Mouse (Mus musculus): Measurements from ENCODE around the gene Nutf2. TPM values are rescaled to one million over a fixed set of nuclear protein-coding genes. Genes with fewer than 3 reads are reported as not detected.

The Nutf2 gene
- polyA plus RNA-seq, 1 experiment, result 141 TPM

- TF ChIP-seq CEBPB (IDR thresholded peaks at IDR 0.05; ENCODE audit: insufficient read depth, poor library complexity, severe bottlenecking), result no peak
- no peak for TF ChIP-seq SRF (IDR thresholded peaks at IDR 0.05; ENCODE audit: control insufficient read depth, insufficient read length, low read depth)
- Histone ChIP-seq H3K36me3 (ENCODE audit: control insufficient read depth, insufficient read depth) (no peaks in the 10 kb centered on the region), H3K4me3 (no peak overlapping the region), H3K27me3 (ENCODE audit: control insufficient read depth, insufficient read depth, insufficient read length) (no peaks in the 10 kb centered on the region), H3ac (ENCODE audit: control insufficient read depth, insufficient read length) (no peak overlapping the region), H3K4me2 (ENCODE audit: low read depth) (no peak overlapping the region), H3K79me2 (ENCODE audit: control insufficient read depth, insufficient read depth) (peaks cover 63% of the 10 kb centered on the region)
Observed at GRCm38 (mm10) chr8:105813241-105813640, 47.1 kb upstream of the Nutf2 start.

DNA sequence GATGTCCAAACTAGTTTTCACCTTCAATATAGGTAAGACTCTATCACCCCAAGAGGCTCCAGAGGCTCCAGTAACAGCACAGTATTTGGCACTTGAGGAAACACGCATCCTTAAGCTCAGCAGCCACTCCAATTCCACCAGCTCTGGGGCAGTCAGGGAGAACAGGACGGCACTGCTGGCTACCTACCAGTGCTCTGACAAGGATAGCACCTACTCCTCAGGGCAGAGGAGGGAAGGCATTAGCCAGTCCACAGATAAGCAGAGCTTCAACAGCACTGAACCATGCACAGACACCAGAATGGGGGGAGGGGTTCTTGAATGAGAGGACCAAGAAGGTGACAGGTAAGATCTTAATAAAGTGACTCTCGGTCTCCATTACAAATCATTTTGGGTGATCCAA is 40.7 kb upstream of the Nutf2 start:
- peaks cover 85% of the 10 kb centered on the region for H3K79me2 ChIP-seq (ENCODE audit: control insufficient read depth, insufficient read depth)
- peaks cover 16% of the 10 kb centered on the region for H3K36me3 ChIP-seq (ENCODE audit: control insufficient read depth, insufficient read depth)
- H3ac ChIP-seq (ENCODE audit: control insufficient read depth, insufficient read length), result no peak overlapping the region
- TF ChIP-seq MYOD1 (IDR thresholded peaks at IDR 0.05; ENCODE audit: control insufficient read depth in 1 of 3, insufficient read length in 2 of 3, low read depth in 2 of 3) (no peak), CEBPB (IDR thresholded peaks at IDR 0.05; ENCODE audit: insufficient read depth, poor library complexity, severe bottlenecking) (no peak), E2F4 (IDR thresholded peaks at IDR 0.05; ENCODE audit: insufficient read depth) (no peak), REST (IDR thresholded peaks at IDR 0.05; ENCODE audit: insufficient read depth, insufficient read length) (no peak), USF1 (IDR thresholded peaks at IDR 0.05; ENCODE audit: low read depth) (no peak), SRF (IDR thresholded peaks at IDR 0.05; ENCODE audit: control insufficient read depth, insufficient read length, low read depth) (no peak), TCF12 (IDR thresholded peaks at IDR 0.05; ENCODE audit: insufficient read depth, poor library complexity, severe bottlenecking) (no peak), MAX (IDR thresholded peaks at IDR 0.05; ENCODE audit: low read depth) (no peak), POLR2AphosphoS2 (IDR thresholded peaks at IDR 0.05; ENCODE audit: insufficient read length, low read depth) (no peak), MYOG (IDR thresholded peaks at IDR 0.05; ENCODE audit: control insufficient read depth in 1 of 3, insufficient read depth in 1 of 3, insufficient read length in 2 of 3, low read depth in 2 of 3) (no peak), TCF3 (IDR thresholded peaks at IDR 0.05; ENCODE audit: insufficient read length, low read depth) (no peak), POLR2A (IDR thresholded peaks at IDR 0.05; ENCODE audit: insufficient read length, low read depth) (no peak)
- H3K4me3 ChIP-seq, result no peak overlapping the region
- H3K27me3 ChIP-seq (ENCODE audit: control insufficient read depth, insufficient read depth, insufficient read length), result no peaks in the 10 kb centered on the region
- no peak overlapping the region for H3K4me2 ChIP-seq (ENCODE audit: low read depth)

- H3K4me2 ChIP-seq (ENCODE audit: low read depth), result no peak overlapping the region
- H3K79me2 ChIP-seq (ENCODE audit: control insufficient read depth, insufficient read depth), result peaks cover 88% of the 10 kb centered on the region
- TF ChIP-seq MYOD1 (IDR thresholded peaks at IDR 0.05; ENCODE audit: control insufficient read depth in 1 of 3, insufficient read length in 2 of 3, low read depth in 2 of 3) (peak in 1 of 3 experiments; percentile 54), TCF3 (IDR thresholded peaks at IDR 0.05; ENCODE audit: insufficient read length, low read depth) (no peak), MYOG (IDR thresholded peaks at IDR 0.05; ENCODE audit: control insufficient read depth in 1 of 3, insufficient read depth in 1 of 3, insufficient read length in 2 of 3, low read depth in 2 of 3) (peak in 1 of 3 experiments; percentile 60), USF1 (IDR thresholded peaks at IDR 0.05; ENCODE audit: low read depth) (peak; percentile 7)
- H3ac ChIP-seq (ENCODE audit: control insufficient read depth, insufficient read length), result no peak overlapping the region
- no peaks in the 10 kb centered on the region for H3K27me3 ChIP-seq (ENCODE audit: control insufficient read depth, insufficient read depth, insufficient read length)
- no peak overlapping the region for H3K4me3 ChIP-seq
- peaks cover 21% of the 10 kb centered on the region for H3K36me3 ChIP-seq (ENCODE audit: control insufficient read depth, insufficient read depth)
Observed at GRCm38 (mm10) chr8:105820925-105821324, 39.5 kb upstream of the Nutf2 start.

- Histone ChIP-seq H3K36me3 (ENCODE audit: control insufficient read depth, insufficient read depth) (peaks cover 18% of the 10 kb centered on the region), H3K27me3 (ENCODE audit: control insufficient read depth, insufficient read depth, insufficient read length) (peaks cover 2% of the 10 kb centered on the region), H3K79me2 (ENCODE audit: control insufficient read depth, insufficient read depth) (peaks cover 58% of the 10 kb centered on the region), H3ac (ENCODE audit: control insufficient read depth, insufficient read length) (no peak overlapping the region), H3K4me2 (ENCODE audit: low read depth) (peak overlapping the region; percentile 89), H3K4me3 (peak overlapping the region; percentile 77)
- TF ChIP-seq MYOG (IDR thresholded peaks at IDR 0.05; ENCODE audit: control insufficient read depth in 1 of 3, insufficient read depth in 1 of 3, insufficient read length in 2 of 3, low read depth in 2 of 3) (no peak), CEBPB (IDR thresholded peaks at IDR 0.05; ENCODE audit: insufficient read depth, poor library complexity, severe bottlenecking) (no peak), E2F4 (IDR thresholded peaks at IDR 0.05; ENCODE audit: insufficient read depth) (no peak), SRF (IDR thresholded peaks at IDR 0.05; ENCODE audit: control insufficient read depth, insufficient read length, low read depth) (no peak), TCF12 (IDR thresholded peaks at IDR 0.05; ENCODE audit: insufficient read depth, poor library complexity, severe bottlenecking) (no peak), TCF3 (IDR thresholded peaks at IDR 0.05; ENCODE audit: insufficient read length, low read depth) (no peak), REST (IDR thresholded peaks at IDR 0.05; ENCODE audit: insufficient read depth, insufficient read length) (no peak), POLR2A (IDR thresholded peaks at IDR 0.05; ENCODE audit: insufficient read length, low read depth) (no peak), POLR2AphosphoS2 (IDR thresholded peaks at IDR 0.05; ENCODE audit: insufficient read length, low read depth) (no peak), MAX (IDR thresholded peaks at IDR 0.05; ENCODE audit: low read depth) (no peak), USF1 (IDR thresholded peaks at IDR 0.05; ENCODE audit: low read depth) (no peak), MYOD1 (IDR thresholded peaks at IDR 0.05; ENCODE audit: control insufficient read depth in 1 of 3, insufficient read length in 2 of 3, low read depth in 2 of 3) (no peak)
Observed at GRCm38 (mm10) chr8:105825506-105825905, 34.9 kb upstream of the Nutf2 start.

- peaks cover 10% of the 10 kb centered on the region for H3K27me3 ChIP-seq (ENCODE audit: control insufficient read depth, insufficient read depth, insufficient read length)
Observed at GRCm38 (mm10) chr8:105826379-105826778, 34.0 kb upstream of the Nutf2 start.

More at GRCm38 (mm10) chr8:105826379-105826778, 34.0 kb upstream of the Nutf2 start:
- peak overlapping the region; percentile 60 for H3ac ChIP-seq (ENCODE audit: control insufficient read depth, insufficient read length)
- peaks cover 18% of the 10 kb centered on the region for H3K36me3 ChIP-seq (ENCODE audit: control insufficient read depth, insufficient read depth)
- peaks cover 51% of the 10 kb centered on the region for H3K79me2 ChIP-seq (ENCODE audit: control insufficient read depth, insufficient read depth)
- TF ChIP-seq TCF12 (IDR thresholded peaks at IDR 0.05; ENCODE audit: insufficient read depth, poor library complexity, severe bottlenecking) (no peak), CEBPB (IDR thresholded peaks at IDR 0.05; ENCODE audit: insufficient read depth, poor library complexity, severe bottlenecking) (no peak), MYOD1 (IDR thresholded peaks at IDR 0.05; ENCODE audit: control insufficient read depth in 1 of 3, insufficient read length in 2 of 3, low read depth in 2 of 3) (no peak), REST (IDR thresholded peaks at IDR 0.05; ENCODE audit: insufficient read depth, insufficient read length) (no peak), SRF (IDR thresholded peaks at IDR 0.05; ENCODE audit: control insufficient read depth, insufficient read length, low read depth) (no peak), POLR2AphosphoS2 (IDR thresholded peaks at IDR 0.05; ENCODE audit: insufficient read length, low read depth) (no peak), POLR2A (IDR thresholded peaks at IDR 0.05; ENCODE audit: insufficient read length, low read depth) (no peak), MYOG (IDR thresholded peaks at IDR 0.05; ENCODE audit: control insufficient read depth in 1 of 3, insufficient read depth in 1 of 3, insufficient read length in 2 of 3, low read depth in 2 of 3) (no peak), USF1 (IDR thresholded peaks at IDR 0.05; ENCODE audit: low read depth) (no peak), MAX (IDR thresholded peaks at IDR 0.05; ENCODE audit: low read depth) (no peak), TCF3 (IDR thresholded peaks at IDR 0.05; ENCODE audit: insufficient read length, low read depth) (no peak), E2F4 (IDR thresholded peaks at IDR 0.05; ENCODE audit: insufficient read depth) (no peak)
- peak overlapping the region; percentile 77 for H3K4me3 ChIP-seq
- peak overlapping the region; percentile 89 for H3K4me2 ChIP-seq (ENCODE audit: low read depth)

All from myocyte (in vitro differentiated cells).